Mouse (Mus musculus) layer of hippocampus, adult 9-11 months (tissue): ENCODE data around the gene Hcn1.
"Not testable (repeated sequence)": the region's sequence is repeated elsewhere in the genome, so short reads cannot be mapped to it uniquely, and the experiment has no call there.

Experiments used
- DNase-seq: peaks from one replicate; pipeline ENCODE4 v3.0.0; 2022

Hcn1 gene

GRCm38 (mm10) chr13:117880471-117881225 is 278.5 kb downstream of the Hcn1 start:
- DNase-seq, result no peak

- DNase-seq, result no peak
These were observed 290.0 kb downstream of the Hcn1 start for GRCm38 (mm10) chr13:117892076-117892475.

GRCm38 (mm10) chr13:117898052-117898451 is 295.9 kb downstream of the Hcn1 start:
- DNase-seq, result no peak

- DNase-seq, result no peak
These were observed 305.7 kb downstream of the Hcn1 start for GRCm38 (mm10) chr13:117907801-117908200.

GRCm38 (mm10) chr13:117929734-117930133 is 327.6 kb downstream of the Hcn1 start:
- no peak for DNase-seq

- no peak for DNase-seq
These were observed 329.6 kb downstream of the Hcn1 start for GRCm38 (mm10) chr13:117931746-117932145.

GRCm38 (mm10) chr13:117938761-117939160 is 336.6 kb downstream of the Hcn1 start:
- DNase-seq, result no peak

GRCm38 (mm10) chr13:117940536-117941280 is 338.6 kb downstream of the Hcn1 start:
- DNase-seq, result no peak

- no peak for DNase-seq
These were observed 344.7 kb downstream of the Hcn1 start for GRCm38 (mm10) chr13:117946843-117947242.

- DNase-seq, result no peak
These were observed 345.7 kb downstream of the Hcn1 start for GRCm38 (mm10) chr13:117947704-117948376.

- no peak for DNase-seq
These were observed 356.6 kb downstream of the Hcn1 start for GRCm38 (mm10) chr13:117958496-117959421.

- DNase-seq, result no peak
These were observed 362.5 kb downstream of the Hcn1 start for GRCm38 (mm10) chr13:117964620-117965019.

- no peak for DNase-seq
These were observed 373.3 kb downstream of the Hcn1 start for GRCm38 (mm10) chr13:117975382-117975781.

- no peak for DNase-seq
These were observed 373.7 kb downstream of the Hcn1 start for GRCm38 (mm10) chr13:117975823-117976222.

- DNase-seq, result no peak
These were observed 382.2 kb downstream of the Hcn1 start for GRCm38 (mm10) chr13:117984339-117984738.

- no peak for DNase-seq
These were observed 397.8 kb downstream of the Hcn1 start for GRCm38 (mm10) chr13:117999767-118000488.

GRCm38 (mm10) chr13:118000538-118000937 is 398.4 kb downstream of the Hcn1 start:
- no peak for DNase-seq

- DNase-seq, result no peak
These were observed 419.1 kb downstream of the Hcn1 start for GRCm38 (mm10) chr13:118021176-118021575.

GRCm38 (mm10) chr13:118022891-118023290 is 420.8 kb downstream of the Hcn1 start:
- DNase-seq, result not testable (repeated sequence)

GRCm38 (mm10) chr13:118023381-118023780 is 421.3 kb downstream of the Hcn1 start:
- DNase-seq, result no peak

- DNase-seq, result no peak
These were observed 424.4 kb downstream of the Hcn1 start for GRCm38 (mm10) chr13:118026510-118026909.

- no peak for DNase-seq
These were observed 425.7 kb downstream of the Hcn1 start for GRCm38 (mm10) chr13:118027868-118028267.
